Mouse (Mus musculus): ENCODE measurements around the gene Rbm5. TPM values are rescaled to one million over a fixed set of nuclear protein-coding genes. Genes with fewer than 3 reads are reported as not detected.

The Rbm5 gene
- polyA plus RNA-seq (2015; fragmentation: Nextera tagmentation; extraction: Ambion mirVana): 137 and 146 TPM in 2 replicates

DNA sequence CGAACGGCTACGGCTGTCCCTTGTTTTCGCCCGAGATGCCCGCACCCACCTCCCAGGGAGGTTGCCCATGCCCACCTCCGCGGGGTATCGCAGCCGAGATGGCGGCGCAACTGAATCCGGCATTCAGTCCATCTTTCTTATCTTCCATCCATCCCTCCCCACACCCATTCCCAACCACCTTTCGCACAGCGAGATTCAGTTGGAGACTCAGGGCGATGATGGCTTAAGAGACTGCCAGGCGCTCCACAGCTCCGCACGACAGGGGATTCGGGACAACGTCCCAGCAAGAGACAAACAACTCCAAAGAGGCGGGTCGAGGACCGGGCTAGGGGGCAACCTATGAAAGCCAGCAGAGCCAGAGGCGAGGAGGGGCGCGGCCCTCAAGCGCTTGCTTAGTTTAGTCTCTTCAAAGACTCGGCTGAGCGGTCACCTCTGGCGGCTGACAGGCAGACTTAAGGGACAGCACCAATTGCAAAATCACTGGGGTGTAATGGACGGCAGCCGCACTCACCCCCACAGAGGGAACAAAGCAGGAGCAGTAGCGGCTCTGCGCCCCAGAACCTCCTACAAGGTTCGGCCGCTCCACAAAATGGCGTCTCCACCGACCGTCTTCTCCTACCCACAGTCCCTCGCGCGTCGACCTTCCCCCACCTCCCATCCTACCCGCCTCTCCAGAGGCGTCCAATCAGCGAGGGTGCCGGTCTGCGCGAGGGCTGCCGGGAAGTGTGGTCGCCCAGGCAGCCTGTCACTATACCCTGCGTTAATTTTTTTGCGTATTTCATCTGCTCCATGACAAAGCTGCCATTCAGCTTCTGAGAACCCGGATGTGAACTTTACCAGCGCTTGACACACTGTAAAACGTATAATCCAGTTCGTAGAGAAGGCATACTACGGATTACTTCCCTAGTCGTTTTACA lies at the start of gene Rbm5:
TSS of gene Rbm5 (minus strand) at position 623 of the 917 bp plus-strand sequence.
- Histone ChIP-seq H3K4me2 (ENCODE audit: low read depth, low read length) (peak within 1 kb of the TSS; percentile 67), H3K9me3 (replicated peaks; ENCODE audit: control insufficient read depth, low read length) (no peaks in the 10 kb centered on the region), H3K4me1 (ENCODE audit: control insufficient read depth, insufficient read depth, low read length) (peaks cover 8% of the 10 kb centered on the region), H3K9ac (ENCODE audit: low read length) (peak within 1 kb of the TSS; percentile 99), H3K27ac (ENCODE audit: low read length) (peak within 1 kb of the TSS; percentile 92), H3K36me3 (ENCODE audit: control insufficient read depth, insufficient read depth) (peaks cover 48% of the 10 kb centered on the region), H3K4me3 (ENCODE audit: low read length) (peak within 1 kb of the TSS; percentile 98), H3K27me3 (ENCODE audit: control insufficient read depth, insufficient read depth, low read length) (no peaks in the 10 kb centered on the region)
- ATAC-seq (replicated peaks; ENCODE audit: extremely low read depth, insufficient read depth, low FRiP score): peak; percentile 100
- WGBS: under 1% methylated on average over 60 of the region's 60 CpGs

DNA sequence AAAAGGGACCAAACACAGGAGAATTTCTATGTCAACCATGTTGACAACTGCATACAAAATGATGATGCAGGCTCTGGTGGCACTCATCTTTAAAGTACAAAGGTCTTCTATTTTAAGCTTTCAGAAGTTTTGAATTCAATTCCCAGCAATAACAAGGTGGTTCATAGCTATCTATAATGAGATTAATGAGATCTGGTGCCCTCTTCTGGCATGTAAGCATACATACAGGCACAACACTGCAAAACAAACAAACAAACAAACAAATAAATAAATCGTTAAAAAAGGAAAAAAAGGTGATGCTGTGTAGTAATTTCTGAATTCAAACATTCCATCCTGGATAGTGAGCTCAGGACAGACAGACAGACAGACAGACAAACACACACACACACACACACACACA lies 41.3 kb upstream of the Rbm5 start:
- peaks cover 14% of the 10 kb centered on the region for H3K36me3 ChIP-seq (ENCODE audit: control insufficient read depth, insufficient read depth)
- no peaks in the 10 kb centered on the region for H3K27me3 ChIP-seq (ENCODE audit: control insufficient read depth, insufficient read depth, low read length)
- H3K9me3 ChIP-seq (replicated peaks; ENCODE audit: control insufficient read depth, low read length): no peaks in the 10 kb centered on the region
- H3K4me1 ChIP-seq (ENCODE audit: control insufficient read depth, insufficient read depth, low read length): no peaks in the 10 kb centered on the region
- no peak overlapping the region for H3K27ac ChIP-seq (ENCODE audit: low read length)
- ATAC-seq (replicated peaks; ENCODE audit: extremely low read depth, insufficient read depth, low FRiP score): no peak
- no peak overlapping the region for H3K4me2 ChIP-seq (ENCODE audit: low read depth, low read length)
- H3K4me3 ChIP-seq (ENCODE audit: low read length): no peak overlapping the region
- H3K9ac ChIP-seq (ENCODE audit: low read length): no peak overlapping the region
- 90% methylated on average over 1 of the region's 1 CpGs for WGBS

DNA sequence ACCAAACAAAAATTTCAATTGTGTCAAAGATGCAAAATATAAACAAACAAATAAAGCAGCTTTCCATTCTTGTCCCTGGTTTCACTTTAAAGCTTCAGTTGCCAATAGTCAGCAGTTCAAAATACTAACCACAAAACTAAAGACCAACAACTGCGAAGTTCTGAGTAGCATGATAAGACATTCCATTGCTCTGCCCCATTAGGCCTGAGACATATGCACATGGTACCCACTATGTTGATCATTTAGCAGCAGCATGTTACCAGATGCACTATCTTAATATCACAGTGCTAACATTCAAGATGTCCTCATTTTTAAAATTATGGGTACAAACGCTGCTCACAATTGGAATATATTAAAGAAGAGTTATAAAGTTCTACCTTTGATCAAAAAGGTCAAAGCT lies 40.2 kb upstream of the Rbm5 start:
- 91% methylated on average over 2 of the region's 2 CpGs for WGBS
- no peaks in the 10 kb centered on the region for H3K4me1 ChIP-seq (ENCODE audit: control insufficient read depth, insufficient read depth, low read length)
- H3K27me3 ChIP-seq (ENCODE audit: control insufficient read depth, insufficient read depth, low read length): no peaks in the 10 kb centered on the region
- no peak overlapping the region for H3K4me2 ChIP-seq (ENCODE audit: low read depth, low read length)
- ATAC-seq (replicated peaks; ENCODE audit: extremely low read depth, insufficient read depth, low FRiP score): no peak
- H3K36me3 ChIP-seq (ENCODE audit: control insufficient read depth, insufficient read depth): peaks cover 8% of the 10 kb centered on the region
- no peak overlapping the region for H3K27ac ChIP-seq (ENCODE audit: low read length)
- no peak overlapping the region for H3K4me3 ChIP-seq (ENCODE audit: low read length)
- H3K9ac ChIP-seq (ENCODE audit: low read length): no peak overlapping the region
- H3K9me3 ChIP-seq (replicated peaks; ENCODE audit: control insufficient read depth, low read length): no peaks in the 10 kb centered on the region

DNA sequence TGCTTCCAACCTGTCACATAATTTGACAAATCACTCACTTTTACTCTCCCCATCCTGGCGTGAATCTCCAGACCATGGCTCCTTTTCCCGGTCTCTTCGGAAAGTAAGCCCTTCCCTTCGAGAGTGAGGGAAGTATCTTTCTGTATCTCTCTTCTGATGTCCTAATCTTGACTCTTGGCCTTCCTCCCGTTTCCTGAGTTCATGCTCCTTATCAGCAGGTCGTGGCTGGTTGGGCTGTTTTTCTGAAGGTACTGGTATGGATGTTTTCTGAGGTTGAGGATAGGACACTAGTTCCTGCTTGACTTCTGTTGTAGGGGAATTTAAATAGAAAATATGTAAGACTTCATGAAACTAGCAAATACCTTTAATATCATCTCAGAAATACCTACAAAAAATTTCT lies 20.9 kb upstream of the Rbm5 start:
- WGBS: 46% methylated on average over 6 of the region's 6 CpGs
- no peaks in the 10 kb centered on the region for H3K4me1 ChIP-seq (ENCODE audit: control insufficient read depth, insufficient read depth, low read length)
- no peak overlapping the region for H3K27ac ChIP-seq (ENCODE audit: low read length)
- H3K27me3 ChIP-seq (ENCODE audit: control insufficient read depth, insufficient read depth, low read length): no peaks in the 10 kb centered on the region
- no peaks in the 10 kb centered on the region for H3K9me3 ChIP-seq (replicated peaks; ENCODE audit: control insufficient read depth, low read length)
- no peak overlapping the region for H3K4me2 ChIP-seq (ENCODE audit: low read depth, low read length)
- H3K4me3 ChIP-seq (ENCODE audit: low read length): no peak overlapping the region
- no peak for ATAC-seq (replicated peaks; ENCODE audit: extremely low read depth, insufficient read depth, low FRiP score)
- H3K9ac ChIP-seq (ENCODE audit: low read length): no peak overlapping the region
- H3K36me3 ChIP-seq (ENCODE audit: control insufficient read depth, insufficient read depth): peaks cover 37% of the 10 kb centered on the region

DNA sequence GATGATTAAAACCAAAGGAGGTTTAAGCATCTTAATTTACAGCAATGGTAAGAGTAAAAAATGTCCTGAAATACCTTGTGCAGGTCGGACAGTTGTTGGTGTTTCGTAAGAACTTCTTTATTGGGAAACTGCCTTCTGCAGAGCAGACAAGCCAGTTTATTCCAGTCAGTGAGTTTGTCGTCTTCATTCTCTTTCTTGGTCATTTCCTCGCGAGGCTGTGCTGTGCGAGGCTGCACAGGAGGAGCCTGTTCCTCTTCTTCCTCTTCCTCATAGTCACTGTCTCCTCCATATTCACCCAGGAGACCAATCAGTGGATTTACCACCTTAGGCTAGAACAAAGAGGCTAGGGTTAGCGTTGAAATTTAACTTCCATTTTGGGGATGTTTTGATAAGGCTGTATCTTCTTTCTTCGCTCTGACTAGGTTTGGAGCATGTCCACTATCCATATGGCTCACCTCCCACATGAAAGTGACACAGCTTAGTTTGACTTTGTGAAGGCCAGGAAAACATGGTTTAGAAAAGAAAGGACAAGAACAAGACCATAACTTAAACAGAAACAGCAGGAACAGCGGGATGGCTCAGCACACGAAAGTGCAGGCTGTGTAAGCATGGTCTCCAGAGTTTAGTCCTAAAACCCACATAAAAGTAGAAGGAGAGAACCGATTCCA lies 11.9 kb upstream of the Rbm5 start:
- H3K4me3 ChIP-seq (ENCODE audit: low read length): no peak overlapping the region
- ATAC-seq (replicated peaks; ENCODE audit: extremely low read depth, insufficient read depth, low FRiP score): no peak
- H3K4me1 ChIP-seq (ENCODE audit: control insufficient read depth, insufficient read depth, low read length): no peaks in the 10 kb centered on the region
- H3K9ac ChIP-seq (ENCODE audit: low read length): no peak overlapping the region
- H3K9me3 ChIP-seq (replicated peaks; ENCODE audit: control insufficient read depth, low read length): no peaks in the 10 kb centered on the region
- H3K4me2 ChIP-seq (ENCODE audit: low read depth, low read length): no peak overlapping the region
- no peak overlapping the region for H3K27ac ChIP-seq (ENCODE audit: low read length)
- 90% methylated on average over 11 of the region's 11 CpGs for WGBS
- no peaks in the 10 kb centered on the region for H3K27me3 ChIP-seq (ENCODE audit: control insufficient read depth, insufficient read depth, low read length)
- H3K36me3 ChIP-seq (ENCODE audit: control insufficient read depth, insufficient read depth): peaks cover 63% of the 10 kb centered on the region

DNA sequence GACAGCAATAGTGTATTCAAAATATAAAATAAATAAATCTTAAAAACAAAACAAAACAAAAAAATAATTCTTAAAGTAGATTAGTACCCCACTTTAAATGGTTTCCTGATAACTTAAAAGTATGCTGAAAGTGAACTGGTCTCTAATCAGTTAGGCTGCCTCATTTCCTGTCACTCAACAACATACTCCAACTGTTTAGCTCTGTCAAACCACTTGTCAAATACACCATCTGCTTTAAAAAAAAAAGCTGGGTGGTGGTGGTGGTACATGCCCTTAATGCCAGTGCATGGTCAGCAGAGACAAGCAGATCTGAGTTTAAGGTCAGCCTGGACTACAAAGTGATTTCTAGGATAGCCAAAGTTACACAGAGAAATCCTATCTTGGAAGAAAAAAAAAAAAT lies 6.0 kb upstream of the Rbm5 start:
- no peaks in the 10 kb centered on the region for H3K27me3 ChIP-seq (ENCODE audit: control insufficient read depth, insufficient read depth, low read length)
- H3K27ac ChIP-seq (ENCODE audit: low read length): no peak overlapping the region; the same call in 1 of the 2 replicates
- H3K9ac ChIP-seq (ENCODE audit: low read length): no peak overlapping the region
- H3K36me3 ChIP-seq (ENCODE audit: control insufficient read depth, insufficient read depth): peaks cover 55% of the 10 kb centered on the region
- no peak for ATAC-seq (replicated peaks; ENCODE audit: extremely low read depth, insufficient read depth, low FRiP score)
- H3K9me3 ChIP-seq (replicated peaks; ENCODE audit: control insufficient read depth, low read length): no peaks in the 10 kb centered on the region
- H3K4me2 ChIP-seq (ENCODE audit: low read depth, low read length): no peak overlapping the region
- no peaks in the 10 kb centered on the region for H3K4me1 ChIP-seq (ENCODE audit: control insufficient read depth, insufficient read depth, low read length)
- no peak overlapping the region for H3K4me3 ChIP-seq (ENCODE audit: low read length)

DNA sequence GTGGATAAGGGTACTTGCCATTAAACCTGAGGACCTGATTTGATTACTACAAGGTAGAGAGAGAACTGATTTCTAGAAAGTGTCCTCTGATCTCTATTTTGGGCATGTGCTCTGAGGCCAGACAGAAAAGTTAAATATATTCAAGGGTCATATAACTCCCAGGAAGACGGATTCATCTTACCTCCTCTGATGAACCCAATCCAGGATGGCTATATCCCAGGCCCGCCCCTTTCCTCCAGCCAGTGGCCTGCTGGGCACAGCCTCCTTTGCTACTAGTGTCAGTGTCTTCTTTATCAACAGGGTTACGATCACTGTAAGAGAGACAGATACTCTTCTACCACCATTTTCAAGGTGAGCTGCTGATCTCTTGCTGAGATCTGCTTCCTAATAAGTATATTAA lies 3.6 kb upstream of the Rbm5 start:
- 91% methylated on average over 3 of the region's 3 CpGs for WGBS
- Histone ChIP-seq H3K4me3 (ENCODE audit: low read length) (no peak overlapping the region), H3K27ac (ENCODE audit: low read length) (no peak overlapping the region), H3K36me3 (ENCODE audit: control insufficient read depth, insufficient read depth) (peaks cover 37% of the 10 kb centered on the region), H3K27me3 (ENCODE audit: control insufficient read depth, insufficient read depth, low read length) (no peaks in the 10 kb centered on the region), H3K4me1 (ENCODE audit: control insufficient read depth, insufficient read depth, low read length) (peaks cover 1% of the 10 kb centered on the region), H3K9ac (ENCODE audit: low read length) (no peak overlapping the region), H3K4me2 (ENCODE audit: low read depth, low read length) (no peak overlapping the region), H3K9me3 (replicated peaks; ENCODE audit: control insufficient read depth, low read length) (no peaks in the 10 kb centered on the region)
- ATAC-seq (replicated peaks; ENCODE audit: extremely low read depth, insufficient read depth, low FRiP score): no peak

DNA sequence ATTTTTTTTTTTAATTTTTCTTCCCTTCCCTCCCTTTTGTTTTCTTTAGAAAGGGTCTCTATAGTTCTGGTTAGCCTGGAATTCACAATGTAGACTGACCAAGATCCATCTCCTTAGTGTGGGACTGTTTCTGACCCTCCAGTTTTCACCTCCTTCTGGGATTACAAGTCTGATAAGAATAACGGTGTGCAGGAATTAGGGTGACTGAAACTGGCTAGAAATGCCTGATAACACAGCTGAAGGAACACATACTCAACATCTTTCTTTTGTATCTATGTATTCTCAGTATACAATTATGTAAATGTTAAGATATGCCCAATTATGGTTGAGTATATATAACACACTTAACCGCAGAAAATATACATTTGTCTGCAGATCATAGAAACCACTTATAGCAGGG lies 986 bp upstream of the Rbm5 start:
- H3K4me1 ChIP-seq (ENCODE audit: control insufficient read depth, insufficient read depth, low read length): peaks cover 8% of the 10 kb centered on the region
- no peak overlapping the region for H3K9ac ChIP-seq (ENCODE audit: low read length)
- ATAC-seq (replicated peaks; ENCODE audit: extremely low read depth, insufficient read depth, low FRiP score): no peak
- H3K4me3 ChIP-seq (ENCODE audit: low read length): no peak overlapping the region
- no peak overlapping the region for H3K4me2 ChIP-seq (ENCODE audit: low read depth, low read length)
- no peaks in the 10 kb centered on the region for H3K9me3 ChIP-seq (replicated peaks; ENCODE audit: control insufficient read depth, low read length)
- 51% methylated on average over 2 of the region's 2 CpGs for WGBS
- H3K36me3 ChIP-seq (ENCODE audit: control insufficient read depth, insufficient read depth): peaks cover 49% of the 10 kb centered on the region
- H3K27me3 ChIP-seq (ENCODE audit: control insufficient read depth, insufficient read depth, low read length): no peaks in the 10 kb centered on the region
- H3K27ac ChIP-seq (ENCODE audit: low read length): no peak overlapping the region

DNA sequence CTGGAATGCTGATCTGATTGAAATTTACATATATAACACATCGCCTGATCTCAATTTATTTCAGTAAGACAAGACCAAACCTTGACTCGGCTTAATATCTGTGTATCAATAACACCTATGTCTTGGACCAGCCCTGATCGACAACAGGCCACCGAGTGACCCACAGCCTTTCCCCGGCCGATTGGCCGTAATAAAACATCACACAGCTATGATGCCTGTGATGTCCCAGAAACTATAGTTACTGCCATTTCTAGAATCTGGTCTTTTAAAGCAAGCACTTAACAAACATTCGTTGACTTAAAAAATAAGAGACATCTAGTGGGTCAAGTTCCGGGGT lies 791 bp downstream of the Rbm5 start:
- Histone ChIP-seq H3K36me3 (ENCODE audit: control insufficient read depth, insufficient read depth) (peaks cover 52% of the 10 kb centered on the region), H3K4me1 (ENCODE audit: control insufficient read depth, insufficient read depth, low read length) (peaks cover 8% of the 10 kb centered on the region), H3K9ac (ENCODE audit: low read length) (peak overlapping the region; percentile 99), H3K4me3 (ENCODE audit: low read length) (peak overlapping the region; percentile 98), H3K4me2 (ENCODE audit: low read depth, low read length) (peak overlapping the region; percentile 59), H3K9me3 (replicated peaks; ENCODE audit: control insufficient read depth, low read length) (no peaks in the 10 kb centered on the region), H3K27me3 (ENCODE audit: control insufficient read depth, insufficient read depth, low read length) (no peaks in the 10 kb centered on the region), H3K27ac (ENCODE audit: low read length) (peak overlapping the region; percentile 92)
- 1% methylated on average over 9 of the region's 9 CpGs for WGBS
- ATAC-seq (replicated peaks; ENCODE audit: extremely low read depth, insufficient read depth, low FRiP score): no peak
